Mouse (Mus musculus): Measurements from ENCODE around the gene 1700037H04Rik. TPM values are rescaled to one million over a fixed set of nuclear protein-coding genes. Genes with fewer than 3 reads are reported as not detected.

The 1700037H04Rik gene
- polyA plus RNA-seq, 1 experiment from 2014 or later = 61.6 TPM

DNA sequence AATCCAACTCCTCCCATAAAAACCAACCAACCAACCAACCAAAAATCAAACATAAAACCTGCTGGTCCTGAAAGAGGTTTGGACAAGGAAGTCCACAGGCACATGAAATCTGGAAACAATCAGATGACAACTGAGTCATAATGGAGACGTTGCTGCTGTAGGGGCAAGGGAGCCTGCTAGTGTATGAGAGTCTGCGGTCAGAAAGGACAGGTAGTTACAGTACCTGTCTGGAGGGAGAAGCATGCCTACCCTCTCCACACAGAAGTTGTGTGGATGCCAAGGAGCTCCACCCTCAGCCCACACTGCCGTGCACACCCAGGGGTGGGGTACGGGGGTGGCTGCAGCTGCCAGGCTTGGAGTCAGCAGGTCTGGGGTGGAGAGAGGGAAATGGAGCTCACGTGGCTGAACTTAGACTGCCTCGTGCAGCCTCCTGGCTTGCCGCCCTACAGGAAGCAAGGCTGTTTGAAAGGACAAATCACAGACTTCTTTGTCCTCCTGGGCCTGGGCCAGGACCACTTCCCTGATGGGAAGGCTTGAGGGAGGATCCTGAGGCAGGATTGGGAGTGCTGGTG is 44.6 kb upstream of the 1700037H04Rik start:
- H3K9me3 ChIP-seq (ENCODE audit: low read length) = no peaks in the 10 kb centered on the region
- H3K27me3 ChIP-seq (ENCODE audit: insufficient read depth, low read length) = no peaks in the 10 kb centered on the region
- no peak overlapping the region for H3K4me3 ChIP-seq (ENCODE audit: low read depth, low read length)
- H3K27ac ChIP-seq (ENCODE audit: low read depth) = peak overlapping the region; percentile 77; the same call in 1 of the 2 replicates
- peaks cover 11% of the 10 kb centered on the region for H3K36me3 ChIP-seq (replicated peaks; ENCODE audit: insufficient read depth, low read length)
- DNase-seq = peak; percentile 74
- H3K4me2 ChIP-seq (ENCODE audit: low read depth, low read length) = peak overlapping the region; percentile 1
- peak; percentile 51 for ATAC-seq
- 32% methylated on average over 7 of the region's 7 CpGs for WGBS (ENCODE audit: insufficient replicate concordance)
- peaks cover 53% of the 10 kb centered on the region for H3K4me1 ChIP-seq (ENCODE audit: insufficient read depth)
- H3K9ac ChIP-seq (replicated peaks) = no peak overlapping the region
- no peak for TF ChIP-seq CTCF (IDR thresholded peaks at IDR 0.05; ENCODE audit: low read depth)
- peak; percentile 39; the same call in 1 of the 2 replicates for TF ChIP-seq EP300 (IDR thresholded peaks at IDR 0.05; ENCODE audit: low read depth)

DNA sequence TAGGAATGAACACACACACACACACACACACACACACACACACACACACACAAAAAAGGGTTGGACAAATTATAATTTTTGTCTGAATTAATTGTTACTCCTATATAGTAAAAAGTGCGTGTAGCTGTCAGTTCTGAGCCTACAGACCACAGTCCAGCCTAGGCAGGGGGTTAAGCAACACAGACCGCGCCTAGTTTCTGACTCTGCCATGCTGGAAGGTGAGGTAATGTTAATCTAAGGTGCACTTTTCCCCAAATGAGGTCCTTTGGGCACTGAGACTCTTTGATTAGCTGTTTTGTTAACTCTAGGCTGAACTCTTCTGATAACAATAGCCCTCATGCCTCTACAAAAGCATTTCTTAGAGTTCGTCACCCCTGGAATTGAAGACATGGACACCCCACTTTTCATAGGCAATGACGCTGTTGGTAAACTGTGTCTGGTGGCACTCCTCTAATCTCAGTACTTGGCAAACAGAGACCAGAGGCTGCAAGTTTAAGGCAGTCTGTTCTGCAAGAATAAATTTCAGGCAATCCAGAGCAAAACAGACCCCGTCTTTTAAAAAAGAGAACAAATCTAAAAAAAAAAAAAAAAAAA is 44.0 kb upstream of the 1700037H04Rik start:
- TF ChIP-seq CTCF (IDR thresholded peaks at IDR 0.05; ENCODE audit: low read depth) (no peak), EP300 (IDR thresholded peaks at IDR 0.05; ENCODE audit: low read depth) (no peak)
- peaks cover 16% of the 10 kb centered on the region for H3K36me3 ChIP-seq (replicated peaks; ENCODE audit: insufficient read depth, low read length)
- ATAC-seq (no peak), DNase-seq (peak; percentile 13)
- peak overlapping the region; percentile 77; the same call in 1 of the 2 replicates for H3K27ac ChIP-seq (ENCODE audit: low read depth)
- no peak overlapping the region for H3K4me3 ChIP-seq (ENCODE audit: low read depth, low read length)
- no peak overlapping the region for H3K9ac ChIP-seq (replicated peaks)
- WGBS (ENCODE audit: insufficient replicate concordance) = 76% methylated on average over 6 of the region's 6 CpGs
- peak overlapping the region; percentile 1; the same call in 1 of the 2 replicates for H3K4me2 ChIP-seq (ENCODE audit: low read depth, low read length)
- no peaks in the 10 kb centered on the region for H3K27me3 ChIP-seq (ENCODE audit: insufficient read depth, low read length)
- peaks cover 47% of the 10 kb centered on the region for H3K4me1 ChIP-seq (ENCODE audit: insufficient read depth)
- no peaks in the 10 kb centered on the region for H3K9me3 ChIP-seq (ENCODE audit: low read length)

DNA sequence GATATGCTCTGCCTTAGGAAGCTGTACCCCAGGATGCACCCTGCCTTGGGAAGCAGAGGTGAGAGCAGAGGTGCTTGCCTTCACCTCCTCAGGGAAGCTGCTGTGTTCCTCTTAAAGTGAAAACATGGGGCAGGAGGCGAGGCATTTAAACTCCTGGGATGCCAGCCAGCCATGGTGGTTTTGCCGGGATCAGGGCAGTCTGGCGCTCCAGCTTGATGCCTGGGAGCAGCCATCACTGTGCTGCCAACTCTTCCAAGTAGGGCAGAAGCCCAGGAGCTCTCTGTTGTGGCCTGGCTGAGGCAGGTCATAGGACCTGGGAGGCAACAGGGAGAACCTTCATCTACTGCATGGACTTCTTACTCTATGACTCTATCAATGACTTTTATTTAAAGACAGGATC is 41.4 kb upstream of the 1700037H04Rik start:
- Histone ChIP-seq H3K4me1 (ENCODE audit: insufficient read depth) (peaks cover 28% of the 10 kb centered on the region), H3K27me3 (ENCODE audit: insufficient read depth, low read length) (no peaks in the 10 kb centered on the region), H3K9ac (replicated peaks) (no peak overlapping the region), H3K27ac (ENCODE audit: low read depth) (no peak overlapping the region), H3K36me3 (replicated peaks; ENCODE audit: insufficient read depth, low read length) (peaks cover 39% of the 10 kb centered on the region), H3K4me3 (ENCODE audit: low read depth, low read length) (no peak overlapping the region), H3K4me2 (ENCODE audit: low read depth, low read length) (no peak overlapping the region), H3K9me3 (ENCODE audit: low read length) (no peaks in the 10 kb centered on the region)
- no peak for ATAC-seq
- no peak for TF ChIP-seq CTCF (IDR thresholded peaks at IDR 0.05; ENCODE audit: low read depth)
- no peak for TF ChIP-seq EP300 (IDR thresholded peaks at IDR 0.05; ENCODE audit: low read depth)
- DNase-seq = no peak
- 89% methylated on average over 3 of the region's 3 CpGs for WGBS (ENCODE audit: insufficient replicate concordance)

DNA sequence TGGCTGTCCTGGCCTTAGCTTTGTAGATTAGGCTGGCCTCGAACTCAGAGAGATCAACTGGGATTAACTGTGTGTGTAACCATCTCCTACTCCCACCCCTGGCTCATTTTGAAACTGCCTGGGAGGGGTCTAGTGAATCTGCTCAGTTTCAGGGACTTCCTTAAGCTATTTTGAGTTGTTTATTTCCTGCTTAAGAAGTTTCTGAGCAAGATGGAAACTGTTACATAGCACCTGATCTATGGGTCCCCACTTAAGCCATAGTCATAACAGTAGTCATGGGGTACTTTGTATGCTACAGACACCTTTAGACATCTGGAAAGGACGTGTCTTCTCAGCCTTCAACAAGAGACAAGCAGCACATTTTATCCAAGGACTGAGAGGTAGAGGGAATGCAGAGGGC is 40.8 kb upstream of the 1700037H04Rik start:
- Histone ChIP-seq H3K27ac (ENCODE audit: low read depth) (no peak overlapping the region), H3K9ac (replicated peaks) (no peak overlapping the region), H3K36me3 (replicated peaks; ENCODE audit: insufficient read depth, low read length) (peaks cover 43% of the 10 kb centered on the region), H3K9me3 (ENCODE audit: low read length) (no peaks in the 10 kb centered on the region), H3K27me3 (ENCODE audit: insufficient read depth, low read length) (no peaks in the 10 kb centered on the region), H3K4me2 (ENCODE audit: low read depth, low read length) (no peak overlapping the region), H3K4me3 (ENCODE audit: low read depth, low read length) (no peak overlapping the region), H3K4me1 (ENCODE audit: insufficient read depth) (peaks cover 23% of the 10 kb centered on the region)
- TF ChIP-seq EP300 (IDR thresholded peaks at IDR 0.05; ENCODE audit: low read depth) = no peak
- no peak for TF ChIP-seq CTCF (IDR thresholded peaks at IDR 0.05; ENCODE audit: low read depth)
- ATAC-seq (no peak), DNase-seq (no peak)
- WGBS (ENCODE audit: insufficient replicate concordance) = 81% methylated on average over 2 of the region's 2 CpGs

DNA sequence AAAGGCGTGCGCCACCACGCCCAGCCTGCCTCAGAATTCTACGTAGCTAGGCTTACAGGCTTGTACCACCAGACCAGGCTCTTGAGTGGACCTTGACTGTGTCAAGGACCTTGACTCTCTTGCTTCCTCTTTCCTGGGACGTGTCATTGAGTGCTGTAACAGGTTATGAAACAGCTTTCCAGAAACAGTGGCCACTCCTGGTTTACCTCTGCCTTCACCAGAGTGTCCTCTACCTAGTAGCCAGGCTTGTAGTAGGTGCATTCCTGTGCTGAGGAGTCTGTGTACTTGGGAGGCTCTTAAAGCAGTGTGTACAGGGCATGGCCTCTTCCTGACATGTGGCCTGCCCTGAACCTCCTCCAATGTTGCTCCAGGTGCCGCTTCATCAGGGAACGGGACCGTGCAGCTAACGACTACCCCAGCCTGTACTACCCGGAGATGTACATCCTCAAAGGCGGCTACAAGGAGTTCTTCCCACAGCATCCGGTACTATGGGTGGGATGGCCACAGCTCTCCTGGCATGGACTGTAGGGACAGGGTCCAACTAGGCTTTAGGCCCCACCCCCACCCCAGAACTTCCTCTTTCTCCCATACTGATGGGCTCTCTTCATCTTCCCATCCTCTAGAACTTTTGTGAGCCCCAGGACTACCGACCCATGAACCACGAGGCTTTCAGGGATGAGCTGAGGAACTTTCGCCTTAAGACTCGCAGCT is 36.9 kb upstream of the 1700037H04Rik start:
- H3K4me2 ChIP-seq (ENCODE audit: low read depth, low read length) = no peak overlapping the region
- H3K27ac ChIP-seq (ENCODE audit: low read depth) = no peak overlapping the region
- H3K4me1 ChIP-seq (ENCODE audit: insufficient read depth) = no peaks in the 10 kb centered on the region
- no peaks in the 10 kb centered on the region for H3K9me3 ChIP-seq (ENCODE audit: low read length)
- DNase-seq (no peak), ATAC-seq (0 out of 2 replicates have a peak, but pooled peaks have one; percentile 17)
- H3K9ac ChIP-seq (replicated peaks) = no peak overlapping the region
- TF ChIP-seq EP300 (IDR thresholded peaks at IDR 0.05; ENCODE audit: low read depth) = no peak
- no peak for TF ChIP-seq CTCF (IDR thresholded peaks at IDR 0.05; ENCODE audit: low read depth)
- H3K36me3 ChIP-seq (replicated peaks; ENCODE audit: insufficient read depth, low read length) = peaks cover 75% of the 10 kb centered on the region
- H3K4me3 ChIP-seq (ENCODE audit: low read depth, low read length) = no peak overlapping the region
- WGBS (ENCODE audit: insufficient replicate concordance) = 84% methylated on average over 16 of the region's 16 CpGs
- no peaks in the 10 kb centered on the region for H3K27me3 ChIP-seq (ENCODE audit: insufficient read depth, low read length)

DNA sequence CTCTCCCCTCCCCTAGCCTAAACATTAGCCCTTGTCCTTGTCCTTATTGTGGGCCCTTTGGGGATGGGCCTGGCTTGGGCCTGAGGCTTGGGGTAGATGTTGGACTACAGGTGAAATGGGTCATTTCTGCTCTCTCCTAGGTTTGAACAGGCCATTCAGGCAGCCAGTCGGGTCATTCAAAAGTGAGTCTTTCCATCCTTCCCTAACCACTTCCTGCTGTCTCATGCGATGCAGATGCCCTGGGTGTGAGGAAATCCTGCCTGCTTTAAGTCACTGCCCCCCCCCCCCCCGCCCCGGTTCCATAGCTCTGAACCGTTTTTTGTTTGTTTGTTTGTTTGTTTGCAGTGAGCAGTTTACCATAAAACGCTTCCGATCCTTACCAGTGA is 31.1 kb upstream of the 1700037H04Rik start:
- Histone ChIP-seq H3K27me3 (ENCODE audit: insufficient read depth, low read length) (no peaks in the 10 kb centered on the region), H3K9me3 (ENCODE audit: low read length) (no peaks in the 10 kb centered on the region), H3K4me3 (ENCODE audit: low read depth, low read length) (no peak overlapping the region), H3K36me3 (replicated peaks; ENCODE audit: insufficient read depth, low read length) (peaks cover 64% of the 10 kb centered on the region), H3K4me2 (ENCODE audit: low read depth, low read length) (0 out of 2 replicates have a peak overlapping the region, but pooled peaks have one; percentile 86), H3K9ac (replicated peaks) (no peak overlapping the region), H3K27ac (ENCODE audit: low read depth) (no peak overlapping the region; the same call in 1 of the 2 replicates), H3K4me1 (ENCODE audit: insufficient read depth) (peaks cover 35% of the 10 kb centered on the region)
- DNase-seq = no peak
- 62% methylated on average over 7 of the region's 7 CpGs for WGBS (ENCODE audit: insufficient replicate concordance)
- ATAC-seq = no peak
- no peak for TF ChIP-seq EP300 (IDR thresholded peaks at IDR 0.05; ENCODE audit: low read depth)
- TF ChIP-seq CTCF (IDR thresholded peaks at IDR 0.05; ENCODE audit: low read depth) = no peak

All from liver, postnatal 0 days (tissue).